Mouse (Mus musculus): ENCODE results near the gene Ptprg. TPM values are rescaled to one million over a fixed set of nuclear protein-coding genes. Genes with fewer than 3 reads are reported as not detected.

Gene Ptprg
- polyA plus RNA-seq, 1 experiment, result 48.6 TPM

GRCm38 (mm10) chr14:11619606-11620005 is 66.3 kb downstream of the Ptprg start:
- DNase-seq (ENCODE audit: low read depth), result no peak
- TF ChIP-seq POLR2A (IDR thresholded peaks at IDR 0.05; ENCODE audit: borderline replicate concordance, extremely low read depth, insufficient read depth, insufficient read length, poor library complexity, severe bottlenecking) (no peak), CTCF (IDR thresholded peaks at IDR 0.05; ENCODE audit: borderline replicate concordance, extremely low read depth, insufficient read depth, insufficient read length) (no peak)

DNA sequence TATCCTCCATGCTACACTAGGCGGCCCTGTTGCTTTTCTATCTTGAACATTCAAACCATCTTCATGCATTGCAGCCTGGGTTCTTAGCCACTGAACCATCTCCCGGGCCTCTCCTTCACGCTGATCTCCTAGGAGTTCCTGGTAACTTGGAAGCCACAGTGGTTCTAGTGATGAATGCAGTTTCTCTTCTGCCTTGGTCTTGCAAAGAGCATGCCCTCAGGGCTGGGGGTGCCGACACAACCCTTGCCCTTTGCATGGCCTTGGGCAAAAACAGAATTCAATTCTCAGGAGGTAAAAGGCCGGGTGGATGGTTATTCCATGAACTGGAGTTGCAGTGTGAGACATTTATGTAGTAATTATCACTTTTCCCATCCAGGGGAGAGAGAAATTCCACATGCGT is 67.0 kb downstream of the Ptprg start:
- no peak for TF ChIP-seq POLR2A (IDR thresholded peaks at IDR 0.05; ENCODE audit: borderline replicate concordance, extremely low read depth, insufficient read depth, insufficient read length, poor library complexity, severe bottlenecking)
- no peak for TF ChIP-seq CTCF (IDR thresholded peaks at IDR 0.05; ENCODE audit: borderline replicate concordance, extremely low read depth, insufficient read depth, insufficient read length)

DNA sequence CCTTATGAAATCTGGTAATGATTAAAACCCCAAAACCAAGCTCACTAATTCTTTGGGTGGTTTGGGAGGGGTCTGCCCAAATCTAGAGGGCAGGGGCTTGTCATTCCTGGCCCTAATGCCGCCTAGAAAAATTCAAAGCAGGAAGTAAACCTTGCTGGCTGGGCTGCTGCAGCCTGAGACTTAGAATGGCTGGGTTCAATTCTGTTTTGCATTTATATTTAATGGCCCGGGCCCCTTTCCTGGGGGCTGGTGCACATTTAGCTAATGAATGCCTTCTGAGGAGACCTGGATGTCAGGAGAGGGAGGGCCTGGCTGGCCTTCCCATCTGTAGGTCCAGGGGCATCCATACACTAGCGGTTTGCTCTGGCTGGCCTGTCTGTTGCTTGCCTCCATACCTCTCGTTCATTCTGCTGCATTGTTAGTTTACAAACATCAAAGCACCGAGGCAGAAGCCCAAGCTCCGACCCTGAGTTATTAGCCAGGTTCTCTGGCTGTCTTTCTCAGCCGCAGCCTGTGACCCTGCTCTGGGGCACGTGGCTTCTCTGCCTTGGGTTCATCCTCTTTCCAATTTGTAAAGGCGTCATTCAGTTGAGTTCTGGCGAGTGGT is 67.7 kb downstream of the Ptprg start:
- TF ChIP-seq CTCF (IDR thresholded peaks at IDR 0.05; ENCODE audit: borderline replicate concordance, extremely low read depth, insufficient read depth, insufficient read length), result no peak
- TF ChIP-seq POLR2A (IDR thresholded peaks at IDR 0.05; ENCODE audit: borderline replicate concordance, extremely low read depth, insufficient read depth, insufficient read length, poor library complexity, severe bottlenecking), result no peak
- no peak for DNase-seq (ENCODE audit: low read depth)

More for the DNA sequence above, 67.0 kb downstream of the Ptprg start:
- DNase-seq (ENCODE audit: low read depth), result no peak

DNA sequence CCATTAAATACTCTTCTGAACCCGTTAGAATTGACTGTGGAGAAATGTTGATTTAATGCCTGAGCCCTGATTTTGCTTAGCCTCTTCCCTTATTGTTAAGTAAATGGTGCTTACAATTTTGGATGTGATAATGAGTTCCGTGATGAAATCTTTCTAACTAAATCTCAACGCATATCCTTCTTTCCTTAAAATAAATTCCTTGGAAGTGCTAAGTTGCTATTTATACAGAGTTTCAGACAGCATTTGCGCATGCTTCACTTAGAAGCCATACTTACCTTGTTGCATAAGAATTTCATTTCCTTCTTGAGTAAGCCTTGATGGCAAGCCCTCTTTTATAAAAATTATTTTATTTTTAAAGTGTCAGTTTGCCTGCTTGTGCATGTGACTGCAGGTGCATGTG is 70.2 kb downstream of the Ptprg start:
- DNase-seq (ENCODE audit: low read depth), result no peak

DNA sequence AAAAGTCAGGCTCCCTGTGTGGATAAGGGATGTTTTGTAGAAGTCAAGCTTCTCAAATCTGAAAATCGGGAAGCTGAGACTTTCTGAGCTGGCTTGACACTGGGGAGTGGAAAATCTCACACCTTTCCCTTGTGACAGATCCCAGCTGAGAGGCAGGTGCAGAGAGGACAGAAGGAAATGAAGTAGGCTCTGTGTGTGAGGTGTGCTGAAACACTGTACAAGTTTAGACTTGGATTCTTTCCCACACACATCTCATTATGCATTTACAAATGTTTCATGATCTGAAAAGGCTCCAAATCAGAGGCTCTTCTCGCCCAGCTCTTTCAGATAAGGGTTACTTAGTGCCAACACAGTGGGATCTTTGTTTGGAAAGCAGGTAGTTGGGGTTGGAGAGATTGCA is 77.4 kb downstream of the Ptprg start:
- no peak for DNase-seq (ENCODE audit: low read depth)
- TF ChIP-seq CTCF (IDR thresholded peaks at IDR 0.05; ENCODE audit: borderline replicate concordance, extremely low read depth, insufficient read depth, insufficient read length) (no peak), POLR2A (IDR thresholded peaks at IDR 0.05; ENCODE audit: borderline replicate concordance, extremely low read depth, insufficient read depth, insufficient read length, poor library complexity, severe bottlenecking) (no peak)

More for the DNA sequence above, 70.2 kb downstream of the Ptprg start:
- TF ChIP-seq POLR2A (IDR thresholded peaks at IDR 0.05; ENCODE audit: borderline replicate concordance, extremely low read depth, insufficient read depth, insufficient read length, poor library complexity, severe bottlenecking), result no peak
- no peak for TF ChIP-seq CTCF (IDR thresholded peaks at IDR 0.05; ENCODE audit: borderline replicate concordance, extremely low read depth, insufficient read depth, insufficient read length)

GRCm38 (mm10) chr14:11631505-11631904 is 78.2 kb downstream of the Ptprg start:
- DNase-seq (ENCODE audit: low read depth), result no peak
- no peak for TF ChIP-seq CTCF (IDR thresholded peaks at IDR 0.05; ENCODE audit: borderline replicate concordance, extremely low read depth, insufficient read depth, insufficient read length)
- no peak for TF ChIP-seq POLR2A (IDR thresholded peaks at IDR 0.05; ENCODE audit: borderline replicate concordance, extremely low read depth, insufficient read depth, insufficient read length, poor library complexity, severe bottlenecking)

DNA sequence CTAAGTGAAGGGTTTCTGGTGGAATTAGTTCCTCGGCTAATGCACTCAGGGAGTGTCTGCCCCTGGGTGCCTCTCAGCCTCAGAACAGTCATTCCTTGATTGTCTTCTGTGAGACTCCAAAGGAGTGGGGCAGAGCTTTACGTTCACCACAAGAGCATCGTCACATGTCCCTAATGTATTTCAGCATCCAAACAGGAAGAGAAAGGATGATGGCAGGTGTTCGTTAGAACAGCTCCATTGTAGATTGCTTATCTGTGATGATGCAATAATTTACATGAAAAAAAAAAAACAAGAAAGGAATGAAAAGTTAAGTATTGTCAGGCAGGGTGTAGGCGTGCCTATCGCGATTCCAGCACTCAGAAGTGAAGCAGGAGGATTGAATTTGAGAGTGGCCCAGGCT is 84.3 kb downstream of the Ptprg start:
- TF ChIP-seq POLR2A (IDR thresholded peaks at IDR 0.05; ENCODE audit: borderline replicate concordance, extremely low read depth, insufficient read depth, insufficient read length, poor library complexity, severe bottlenecking), result no peak
- DNase-seq (ENCODE audit: low read depth), result no peak

DNA sequence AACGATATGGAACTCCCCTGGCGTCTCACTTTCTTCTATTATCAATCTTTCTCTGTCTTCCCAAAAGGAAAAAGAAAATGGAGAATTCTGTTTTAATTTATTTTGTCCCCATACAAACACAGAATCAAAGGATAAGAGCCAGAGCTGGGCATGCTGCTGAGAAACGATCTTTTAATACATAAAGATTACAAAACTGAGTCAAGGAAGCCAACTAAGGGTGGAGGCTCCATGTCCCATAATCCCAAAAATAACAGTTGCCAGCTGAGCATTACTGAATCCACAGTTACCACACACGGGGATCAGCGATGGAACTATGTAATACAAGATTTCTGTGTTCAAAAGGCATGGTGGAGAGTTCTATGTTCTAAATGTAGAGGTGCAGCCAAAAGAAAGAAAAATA is 86.0 kb downstream of the Ptprg start:
- TF ChIP-seq POLR2A (IDR thresholded peaks at IDR 0.05; ENCODE audit: borderline replicate concordance, extremely low read depth, insufficient read depth, insufficient read length, poor library complexity, severe bottlenecking) (no peak), CTCF (IDR thresholded peaks at IDR 0.05; ENCODE audit: borderline replicate concordance, extremely low read depth, insufficient read depth, insufficient read length) (no peak)
- no peak for DNase-seq (ENCODE audit: low read depth)

DNA sequence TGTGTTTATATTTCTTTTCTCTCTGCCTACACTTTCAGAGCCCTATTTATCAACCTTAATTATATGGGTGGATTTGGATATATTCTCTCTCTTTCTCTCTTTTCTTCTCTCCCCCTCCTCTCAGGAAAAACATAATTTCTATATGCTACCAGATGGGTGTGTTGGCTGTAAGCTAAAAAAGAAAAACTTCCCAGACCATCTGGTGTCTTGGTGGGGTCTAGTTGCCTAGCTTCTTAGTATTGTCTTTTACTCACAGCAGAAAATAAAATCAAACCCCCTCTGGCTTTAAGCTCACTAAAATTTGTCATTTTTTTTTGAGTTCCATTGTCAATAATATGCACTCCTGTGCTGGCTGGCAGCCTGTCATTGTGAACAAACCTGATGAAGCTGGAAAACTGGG is 87.0 kb downstream of the Ptprg start:
- no peak for TF ChIP-seq CTCF (IDR thresholded peaks at IDR 0.05; ENCODE audit: borderline replicate concordance, extremely low read depth, insufficient read depth, insufficient read length)
- TF ChIP-seq POLR2A (IDR thresholded peaks at IDR 0.05; ENCODE audit: borderline replicate concordance, extremely low read depth, insufficient read depth, insufficient read length, poor library complexity, severe bottlenecking), result no peak
- DNase-seq (ENCODE audit: low read depth), result peak; percentile 56

- TF ChIP-seq POLR2A (IDR thresholded peaks at IDR 0.05; ENCODE audit: borderline replicate concordance, extremely low read depth, insufficient read depth, insufficient read length, poor library complexity, severe bottlenecking), result no peak
- TF ChIP-seq CTCF (IDR thresholded peaks at IDR 0.05; ENCODE audit: borderline replicate concordance, extremely low read depth, insufficient read depth, insufficient read length), result no peak
- peak; percentile 49 for DNase-seq (ENCODE audit: low read depth)
These were observed 87.7 kb downstream of the Ptprg start for GRCm38 (mm10) chr14:11640996-11641395.

- DNase-seq (ENCODE audit: low read depth), result no peak
- TF ChIP-seq CTCF (IDR thresholded peaks at IDR 0.05; ENCODE audit: borderline replicate concordance, extremely low read depth, insufficient read depth, insufficient read length) (no peak), POLR2A (IDR thresholded peaks at IDR 0.05; ENCODE audit: borderline replicate concordance, extremely low read depth, insufficient read depth, insufficient read length, poor library complexity, severe bottlenecking) (no peak)
These were observed 89.6 kb downstream of the Ptprg start for GRCm38 (mm10) chr14:11642977-11643376.

GRCm38 (mm10) chr14:11657374-11657773 is 104.0 kb downstream of the Ptprg start:
- no peak for DNase-seq (ENCODE audit: low read depth)
- TF ChIP-seq CTCF (IDR thresholded peaks at IDR 0.05; ENCODE audit: borderline replicate concordance, extremely low read depth, insufficient read depth, insufficient read length) (no peak), POLR2A (IDR thresholded peaks at IDR 0.05; ENCODE audit: borderline replicate concordance, extremely low read depth, insufficient read depth, insufficient read length, poor library complexity, severe bottlenecking) (no peak)
